Mouse (Mus musculus): ENCODE results near the gene Dlat. TPM values are rescaled to one million over a fixed set of nuclear protein-coding genes. Genes with fewer than 3 reads are reported as not detected.

Gene Dlat
- polyA plus RNA-seq, 1 experiment from 2014 or later = 47.7 TPM

DNA sequence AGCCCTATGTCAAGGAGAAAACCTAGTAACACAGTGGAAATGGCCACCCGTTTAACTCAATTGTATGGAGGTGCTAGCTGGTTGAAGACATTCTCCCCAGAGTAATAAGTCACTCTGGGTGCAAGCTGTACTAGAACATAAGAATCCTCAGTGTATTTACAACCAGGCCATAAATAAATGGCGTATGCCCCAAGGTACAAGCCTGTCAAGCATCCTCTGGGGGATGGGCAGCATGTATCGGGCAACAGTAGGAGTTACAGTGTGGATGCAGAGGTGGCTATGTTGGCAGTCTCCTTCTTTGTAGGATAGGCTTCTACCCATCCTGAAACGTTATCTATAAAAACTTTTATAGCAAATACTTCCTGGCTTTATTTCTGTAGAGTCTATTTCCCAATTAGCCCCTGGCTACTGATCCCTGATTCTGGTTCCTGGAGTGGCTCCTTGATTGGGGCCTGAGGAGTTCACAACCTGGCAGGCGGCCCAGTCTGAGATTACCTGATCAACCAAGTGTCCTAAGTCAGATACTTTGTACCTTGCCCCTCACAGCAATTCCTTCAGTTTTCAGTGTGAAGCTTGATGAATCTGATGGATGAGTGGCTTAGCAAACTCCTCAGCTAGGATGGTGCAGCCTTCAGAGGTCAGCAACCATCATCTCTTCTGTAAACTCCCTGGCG is 74.3 kb downstream of the Dlat start:
- no peak overlapping the region for H3K9ac ChIP-seq
- H3K4me3 ChIP-seq = no peak overlapping the region
- H3K4me2 ChIP-seq = no peak overlapping the region
- no peak overlapping the region for H3K27ac ChIP-seq
- H3K36me3 ChIP-seq = no peaks in the 10 kb centered on the region
- 58% methylated on average over 6 of the region's 6 CpGs for WGBS
- no peaks in the 10 kb centered on the region for H3K9me3 ChIP-seq
- ATAC-seq (ENCODE audit: insufficient number of reproducible peaks, low FRiP score, low TSS enrichment, low read depth) = no peak
- H3K4me1 ChIP-seq = no peaks in the 10 kb centered on the region
- H3K27me3 ChIP-seq = no peaks in the 10 kb centered on the region

Other genes starting within 250 kb of the Dlat start
- gene Plet1, start 165.3 kb downstream of the Dlat start, polyA plus RNA-seq (2015; fragmentation: Nextera tagmentation; extraction: Ambion mirVana) = 9.5 and 10.4 TPM in 2 replicates
- gene Pts, start 131.1 kb downstream of the Dlat start, polyA plus RNA-seq (2015; fragmentation: Nextera tagmentation; extraction: Ambion mirVana) = 66.8 and 70.1 TPM in 2 replicates
- gene Il18, start 105.0 kb downstream of the Dlat start, polyA plus RNA-seq (2015; fragmentation: Nextera tagmentation; extraction: Ambion mirVana) = 6.6 and 8.1 TPM in 2 replicates
- gene Bco2, start 104.6 kb downstream of the Dlat start, polyA plus RNA-seq (2015; fragmentation: Nextera tagmentation; extraction: Ambion mirVana) = 0.19 and 0.49 TPM in 2 replicates
- not detected in 2 replicates for gene Tex12, start 98.5 kb downstream of the Dlat start, polyA plus RNA-seq (2015; fragmentation: Nextera tagmentation; extraction: Ambion mirVana)
- 234 and 278 TPM in 2 replicates for gene Sdhd, start 56.0 kb downstream of the Dlat start, polyA plus RNA-seq (2015; fragmentation: Nextera tagmentation; extraction: Ambion mirVana)
- gene Timm8b, start 55.9 kb downstream of the Dlat start, polyA plus RNA-seq (2015; fragmentation: Nextera tagmentation; extraction: Ambion mirVana) = 162 and 189 TPM in 2 replicates
- gene Pih1d2, start 42.5 kb downstream of the Dlat start, polyA plus RNA-seq (2015; fragmentation: Nextera tagmentation; extraction: Ambion mirVana) = 2.6 and 2.8 TPM in 2 replicates
- 17.2 and 22.2 TPM in 2 replicates for gene Nkapd1, start 42.3 kb downstream of the Dlat start, polyA plus RNA-seq (2015; fragmentation: Nextera tagmentation; extraction: Ambion mirVana)
- 13.9 and 14.1 TPM in 2 replicates for gene Dixdc1, start 79.7 kb upstream of the Dlat start, polyA plus RNA-seq (2015; fragmentation: Nextera tagmentation; extraction: Ambion mirVana)
- 5.6 and 6.7 TPM in 2 replicates for gene 2310030G06Rik, start 86.8 kb upstream of the Dlat start, polyA plus RNA-seq (2015; fragmentation: Nextera tagmentation; extraction: Ambion mirVana)
- gene Cryab, start 91.5 kb upstream of the Dlat start, polyA plus RNA-seq (2015; fragmentation: Nextera tagmentation; extraction: Ambion mirVana) = 123 and 265 TPM in 2 replicates
- gene Hspb2, start 92.6 kb upstream of the Dlat start, polyA plus RNA-seq (2015; fragmentation: Nextera tagmentation; extraction: Ambion mirVana) = 39.0 and 104 TPM in 2 replicates
- gene Fdxacb1, start 108.5 kb upstream of the Dlat start, polyA plus RNA-seq (2015; fragmentation: Nextera tagmentation; extraction: Ambion mirVana) = 9.3 TPM in 2 replicates
- 34.9 and 35.6 TPM in 2 replicates for gene Alg9, start 115.2 kb upstream of the Dlat start, polyA plus RNA-seq (2015; fragmentation: Nextera tagmentation; extraction: Ambion mirVana)
- gene 1110032A03Rik, start 115.7 kb upstream of the Dlat start, polyA plus RNA-seq (2015; fragmentation: Nextera tagmentation; extraction: Ambion mirVana) = 24.2 and 30.2 TPM in 2 replicates
- 48.6 and 49.0 TPM in 2 replicates for gene Ppp2r1b, start 185.5 kb upstream of the Dlat start, polyA plus RNA-seq (2015; fragmentation: Nextera tagmentation; extraction: Ambion mirVana)

All from limb, embryonic 15.5 days (tissue).